Mouse (Mus musculus): ENCODE results near the gene Foxd1. TPM values are rescaled to one million over a fixed set of nuclear protein-coding genes. Genes with fewer than 3 reads are reported as not detected.

The Foxd1 gene
- polyA plus RNA-seq, 1 experiment from 2014 or later = not detected

DNA sequence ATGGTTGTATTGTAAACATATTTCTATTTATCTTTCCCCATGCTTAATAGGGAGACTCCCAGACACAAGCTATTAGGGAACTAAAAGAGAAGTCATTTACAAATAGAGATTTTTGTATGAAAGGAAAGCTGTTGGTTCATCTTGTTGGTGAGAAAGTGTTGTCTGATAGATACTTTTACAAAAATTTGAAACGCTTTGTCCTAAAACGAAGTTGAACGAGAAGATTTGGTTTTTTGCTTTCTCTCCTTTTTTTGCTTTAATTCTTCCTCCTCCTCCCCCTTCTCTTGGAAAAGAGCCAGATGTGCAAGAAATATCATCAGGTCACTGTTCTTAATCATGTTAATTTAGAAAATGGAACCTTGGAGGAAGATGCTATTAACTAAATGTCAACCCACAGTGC is 13.6 kb downstream of the Foxd1 start:
- peaks cover 74% of the 10 kb centered on the region for H3K27me3 ChIP-seq (ENCODE audit: control insufficient read depth, insufficient read depth, low read length)
- H3K4me3 ChIP-seq (ENCODE audit: low read length) = no peak overlapping the region
- no peaks in the 10 kb centered on the region for H3K9me3 ChIP-seq (replicated peaks; ENCODE audit: control insufficient read depth, low read length)
- H3K27ac ChIP-seq (ENCODE audit: low read length) = no peak overlapping the region
- no peak for ATAC-seq (replicated peaks; ENCODE audit: extremely low read depth, insufficient read depth, low FRiP score)
- no peaks in the 10 kb centered on the region for H3K36me3 ChIP-seq (ENCODE audit: control insufficient read depth, insufficient read depth)
- no peak overlapping the region for H3K4me2 ChIP-seq (ENCODE audit: low read depth, low read length)
- H3K4me1 ChIP-seq (ENCODE audit: control insufficient read depth, insufficient read depth, low read length) = peaks cover 7% of the 10 kb centered on the region; the same call in 1 of the 2 replicates
- H3K9ac ChIP-seq (ENCODE audit: low read length) = no peak overlapping the region
- 19% methylated on average over 3 of the region's 3 CpGs for WGBS

DNA sequence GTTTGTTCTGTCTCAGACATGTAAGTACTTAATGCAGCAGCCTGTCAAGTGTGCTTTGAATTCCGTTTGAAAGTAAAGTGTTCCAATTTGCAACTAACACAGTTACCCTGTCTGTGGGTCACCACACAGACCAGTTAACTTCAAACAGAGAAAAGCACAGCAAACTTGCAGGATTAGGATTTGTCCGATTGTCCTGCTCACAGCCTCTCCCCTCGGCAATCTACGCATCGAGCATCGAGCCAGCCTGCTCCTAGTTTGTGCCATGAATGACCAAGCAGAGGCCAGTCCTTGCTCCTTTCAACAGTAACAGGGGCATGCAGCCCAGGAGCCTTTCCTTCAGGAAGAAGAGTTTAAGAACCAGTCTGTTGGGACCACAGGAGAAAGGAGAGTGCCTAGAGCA is 15.0 kb downstream of the Foxd1 start:
- Histone ChIP-seq H3K9me3 (replicated peaks; ENCODE audit: control insufficient read depth, low read length) (no peaks in the 10 kb centered on the region), H3K4me1 (ENCODE audit: control insufficient read depth, insufficient read depth, low read length) (peaks cover 7% of the 10 kb centered on the region; the same call in 1 of the 2 replicates), H3K36me3 (ENCODE audit: control insufficient read depth, insufficient read depth) (no peaks in the 10 kb centered on the region), H3K27ac (ENCODE audit: low read length) (no peak overlapping the region), H3K9ac (ENCODE audit: low read length) (no peak overlapping the region), H3K4me2 (ENCODE audit: low read depth, low read length) (no peak overlapping the region), H3K27me3 (ENCODE audit: control insufficient read depth, insufficient read depth, low read length) (peaks cover 77% of the 10 kb centered on the region), H3K4me3 (ENCODE audit: low read length) (no peak overlapping the region)
- ATAC-seq (replicated peaks; ENCODE audit: extremely low read depth, insufficient read depth, low FRiP score) = no peak
- 21% methylated on average over 6 of the region's 6 CpGs for WGBS

- Histone ChIP-seq H3K36me3 (ENCODE audit: control insufficient read depth, insufficient read depth) (no peaks in the 10 kb centered on the region), H3K9me3 (replicated peaks; ENCODE audit: control insufficient read depth, low read length) (no peaks in the 10 kb centered on the region), H3K4me2 (ENCODE audit: low read depth, low read length) (no peak overlapping the region), H3K27ac (ENCODE audit: low read length) (no peak overlapping the region), H3K9ac (ENCODE audit: low read length) (no peak overlapping the region), H3K4me1 (ENCODE audit: control insufficient read depth, insufficient read depth, low read length) (no peaks in the 10 kb centered on the region; the same call in 1 of the 2 replicates), H3K4me3 (ENCODE audit: low read length) (no peak overlapping the region), H3K27me3 (ENCODE audit: control insufficient read depth, insufficient read depth, low read length) (peaks cover 33% of the 10 kb centered on the region)
- WGBS = 41% methylated on average over 8 of the region's 8 CpGs
- ATAC-seq (replicated peaks; ENCODE audit: extremely low read depth, insufficient read depth, low FRiP score) = no peak
These were observed 20.5 kb downstream of the Foxd1 start for GRCm38 (mm10) chr13:98374560-98374959.

GRCm38 (mm10) chr13:98374979-98375378 is 20.9 kb downstream of the Foxd1 start:
- H3K27me3 ChIP-seq (ENCODE audit: control insufficient read depth, insufficient read depth, low read length) = peaks cover 29% of the 10 kb centered on the region
- H3K4me1 ChIP-seq (ENCODE audit: control insufficient read depth, insufficient read depth, low read length) = no peaks in the 10 kb centered on the region; the same call in 1 of the 2 replicates
- no peak overlapping the region for H3K27ac ChIP-seq (ENCODE audit: low read length)
- H3K36me3 ChIP-seq (ENCODE audit: control insufficient read depth, insufficient read depth) = no peaks in the 10 kb centered on the region
- no peak overlapping the region for H3K9ac ChIP-seq (ENCODE audit: low read length)
- WGBS = 43% methylated on average over 3 of the region's 3 CpGs
- ATAC-seq (replicated peaks; ENCODE audit: extremely low read depth, insufficient read depth, low FRiP score) = no peak
- no peak overlapping the region for H3K4me3 ChIP-seq (ENCODE audit: low read length)
- H3K9me3 ChIP-seq (replicated peaks; ENCODE audit: control insufficient read depth, low read length) = no peaks in the 10 kb centered on the region
- H3K4me2 ChIP-seq (ENCODE audit: low read depth, low read length) = no peak overlapping the region

DNA sequence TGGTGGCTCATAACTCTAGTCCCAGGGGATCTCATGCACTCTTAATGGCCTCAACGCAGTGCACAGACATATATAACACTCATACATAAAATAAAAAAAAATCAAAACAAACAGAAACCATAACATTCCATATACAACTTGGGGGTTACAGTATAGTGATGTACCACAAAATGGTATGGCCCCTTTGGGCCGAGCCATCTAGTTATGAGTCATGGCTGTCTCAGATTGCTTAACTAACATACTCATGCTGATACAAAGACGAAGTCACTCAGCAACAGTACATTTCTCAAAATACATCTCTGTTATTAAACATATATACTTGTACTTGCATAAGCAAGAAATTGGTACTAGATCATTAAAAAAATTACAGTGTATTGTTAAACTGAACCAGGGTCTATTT is 23.7 kb downstream of the Foxd1 start:
- 72% methylated on average over 3 of the region's 3 CpGs for WGBS
- Histone ChIP-seq H3K4me3 (ENCODE audit: low read length) (no peak overlapping the region), H3K36me3 (ENCODE audit: control insufficient read depth, insufficient read depth) (no peaks in the 10 kb centered on the region), H3K27ac (ENCODE audit: low read length) (no peak overlapping the region), H3K4me1 (ENCODE audit: control insufficient read depth, insufficient read depth, low read length) (no peaks in the 10 kb centered on the region; the same call in 1 of the 2 replicates), H3K27me3 (ENCODE audit: control insufficient read depth, insufficient read depth, low read length) (peaks cover 13% of the 10 kb centered on the region), H3K9ac (ENCODE audit: low read length) (no peak overlapping the region), H3K9me3 (replicated peaks; ENCODE audit: control insufficient read depth, low read length) (no peaks in the 10 kb centered on the region), H3K4me2 (ENCODE audit: low read depth, low read length) (no peak overlapping the region)
- ATAC-seq (replicated peaks; ENCODE audit: extremely low read depth, insufficient read depth, low FRiP score) = no peak

DNA sequence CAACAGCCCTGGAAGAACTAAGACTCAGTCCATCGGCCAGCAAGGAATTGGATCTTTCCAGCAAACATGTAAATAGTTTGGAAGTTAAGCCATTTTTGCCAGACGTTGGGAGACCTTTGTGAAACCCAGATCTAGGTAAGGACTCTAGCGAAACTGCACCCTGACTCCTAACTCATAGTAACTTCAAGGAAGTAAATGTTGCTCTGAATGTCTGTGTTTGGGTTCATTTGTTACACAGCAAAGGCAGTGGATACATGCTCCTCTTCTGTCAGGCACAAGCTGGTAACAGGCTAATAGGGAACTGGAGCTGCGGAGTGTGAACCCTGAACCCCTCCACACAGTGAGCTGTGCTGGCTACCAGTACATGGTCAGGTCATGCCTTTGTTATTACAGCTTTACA is 28.7 kb downstream of the Foxd1 start:
- H3K4me1 ChIP-seq (ENCODE audit: control insufficient read depth, insufficient read depth, low read length) = no peaks in the 10 kb centered on the region
- H3K36me3 ChIP-seq (ENCODE audit: control insufficient read depth, insufficient read depth) = no peaks in the 10 kb centered on the region
- H3K9me3 ChIP-seq (replicated peaks; ENCODE audit: control insufficient read depth, low read length) = 0 out of 2 replicates have a peak, but pooled peaks cover 3% of the 10 kb centered on the region
- H3K9ac ChIP-seq (ENCODE audit: low read length) = no peak overlapping the region
- no peak overlapping the region for H3K4me2 ChIP-seq (ENCODE audit: low read depth, low read length)
- H3K27me3 ChIP-seq (ENCODE audit: control insufficient read depth, insufficient read depth, low read length) = peaks cover 12% of the 10 kb centered on the region; the same call in 1 of the 2 replicates
- 72% methylated on average over 4 of the region's 4 CpGs for WGBS
- no peak for ATAC-seq (replicated peaks; ENCODE audit: extremely low read depth, insufficient read depth, low FRiP score)
- no peak overlapping the region for H3K4me3 ChIP-seq (ENCODE audit: low read length)
- no peak overlapping the region for H3K27ac ChIP-seq (ENCODE audit: low read length)

- Histone ChIP-seq H3K27me3 (ENCODE audit: control insufficient read depth, insufficient read depth, low read length) (peaks cover 20% of the 10 kb centered on the region), H3K4me2 (ENCODE audit: low read depth, low read length) (no peak overlapping the region), H3K27ac (ENCODE audit: low read length) (no peak overlapping the region), H3K4me1 (ENCODE audit: control insufficient read depth, insufficient read depth, low read length) (no peaks in the 10 kb centered on the region), H3K4me3 (ENCODE audit: low read length) (no peak overlapping the region), H3K36me3 (ENCODE audit: control insufficient read depth, insufficient read depth) (no peaks in the 10 kb centered on the region), H3K9ac (ENCODE audit: low read length) (no peak overlapping the region), H3K9me3 (replicated peaks; ENCODE audit: control insufficient read depth, low read length) (0 out of 2 replicates have a peak, but pooled peaks cover 3% of the 10 kb centered on the region)
- no peak for ATAC-seq (replicated peaks; ENCODE audit: extremely low read depth, insufficient read depth, low FRiP score)
- 64% methylated on average over 16 of the region's 16 CpGs for WGBS
These were observed 30.0 kb downstream of the Foxd1 start for GRCm38 (mm10) chr13:98383911-98384498.

GRCm38 (mm10) chr13:98385877-98386276 is 31.8 kb downstream of the Foxd1 start:
- 64% methylated on average over 2 of the region's 2 CpGs for WGBS
- Histone ChIP-seq H3K27ac (ENCODE audit: low read length) (no peak overlapping the region), H3K9me3 (replicated peaks; ENCODE audit: control insufficient read depth, low read length) (0 out of 2 replicates have a peak, but pooled peaks cover 3% of the 10 kb centered on the region), H3K36me3 (ENCODE audit: control insufficient read depth, insufficient read depth) (no peaks in the 10 kb centered on the region), H3K4me1 (ENCODE audit: control insufficient read depth, insufficient read depth, low read length) (peaks cover 5% of the 10 kb centered on the region), H3K9ac (ENCODE audit: low read length) (no peak overlapping the region), H3K27me3 (ENCODE audit: control insufficient read depth, insufficient read depth, low read length) (peaks cover 39% of the 10 kb centered on the region), H3K4me2 (ENCODE audit: low read depth, low read length) (no peak overlapping the region), H3K4me3 (ENCODE audit: low read length) (no peak overlapping the region)
- no peak for ATAC-seq (replicated peaks; ENCODE audit: extremely low read depth, insufficient read depth, low FRiP score)

GRCm38 (mm10) chr13:98389092-98389491 is 35.0 kb downstream of the Foxd1 start:
- ATAC-seq (replicated peaks; ENCODE audit: extremely low read depth, insufficient read depth, low FRiP score) = no peak
- H3K36me3 ChIP-seq (ENCODE audit: control insufficient read depth, insufficient read depth) = no peaks in the 10 kb centered on the region
- no peak overlapping the region for H3K4me2 ChIP-seq (ENCODE audit: low read depth, low read length)
- 47% methylated on average over 1 of the region's 1 CpGs for WGBS
- peaks cover 11% of the 10 kb centered on the region for H3K4me1 ChIP-seq (ENCODE audit: control insufficient read depth, insufficient read depth, low read length)
- H3K27me3 ChIP-seq (ENCODE audit: control insufficient read depth, insufficient read depth, low read length) = peaks cover 58% of the 10 kb centered on the region
- no peak overlapping the region for H3K27ac ChIP-seq (ENCODE audit: low read length)
- no peak overlapping the region for H3K9ac ChIP-seq (ENCODE audit: low read length)
- no peak overlapping the region for H3K4me3 ChIP-seq (ENCODE audit: low read length)
- 0 out of 2 replicates have a peak, but pooled peaks cover 3% of the 10 kb centered on the region for H3K9me3 ChIP-seq (replicated peaks; ENCODE audit: control insufficient read depth, low read length)

Data from heart, embryonic 16.5 days (tissue).